Mouse (Mus musculus): ENCODE measurements around the gene Zfp148. TPM values are rescaled to one million over a fixed set of nuclear protein-coding genes. Genes with fewer than 3 reads are reported as not detected.

Zfp148 gene
- polyA plus RNA-seq, 1 experiment from 2014 or later, result 45.4 TPM

DNA sequence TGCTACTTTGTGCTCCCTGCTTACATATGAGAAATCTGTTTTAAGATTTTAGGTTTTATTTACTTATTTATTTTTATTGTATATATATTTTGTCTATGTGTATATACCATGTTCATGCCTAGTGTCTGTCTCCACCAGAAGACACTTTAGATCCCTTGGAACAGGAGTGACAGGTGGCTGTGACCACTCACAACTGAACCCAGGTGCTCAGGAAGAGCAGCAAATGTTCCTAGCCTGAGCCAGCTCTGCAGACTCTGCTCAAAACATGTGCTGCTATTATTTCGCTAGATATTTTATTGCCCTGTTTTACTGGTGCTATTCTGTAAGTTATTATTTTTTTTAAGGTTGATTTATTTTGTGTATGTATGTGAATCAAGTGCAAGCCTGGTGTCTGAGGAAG, 78.5 kb downstream of the Zfp148 start:
- H3K4me2 ChIP-seq (ENCODE audit: low read depth), result no peak overlapping the region
- 91% methylated on average over 1 of the region's 1 CpGs for WGBS

DNA sequence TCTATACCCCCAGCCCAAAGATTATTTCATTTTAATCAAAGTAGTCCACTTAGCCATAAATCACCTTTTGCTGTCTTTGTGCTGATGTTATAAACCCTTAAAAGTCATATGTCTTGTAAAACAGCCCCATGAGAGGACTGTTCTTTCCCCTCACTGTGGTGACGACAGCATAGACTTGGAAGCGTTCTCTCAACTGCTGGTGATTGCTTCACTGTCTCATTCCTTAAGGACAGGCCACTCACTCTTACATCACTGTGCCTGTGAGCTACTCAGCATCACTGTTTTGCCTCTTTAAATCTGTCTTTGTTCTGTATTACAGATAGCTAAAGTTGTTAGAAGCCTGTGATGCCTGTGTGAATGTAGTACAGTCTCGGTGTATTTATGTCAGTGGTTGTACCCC, 80.8 kb downstream of the Zfp148 start:
- ATAC-seq (ENCODE audit: insufficient read depth, low FRiP score, low TSS enrichment), result no peak
- H3K4me2 ChIP-seq (ENCODE audit: low read depth), result no peak overlapping the region
- H3K9me3 ChIP-seq (ENCODE audit: control insufficient read depth, low read length), result no peaks in the 10 kb centered on the region
- 85% methylated on average over 3 of the region's 3 CpGs for WGBS
- peaks cover 2% of the 10 kb centered on the region; the same call in 1 of the 2 replicates for H3K4me1 ChIP-seq (ENCODE audit: control insufficient read depth, insufficient read depth, low read length)
- no peak overlapping the region for H3K27ac ChIP-seq (ENCODE audit: low read depth, low read length)
- H3K36me3 ChIP-seq (ENCODE audit: control insufficient read depth, insufficient read depth, low read length), result peaks cover 2% of the 10 kb centered on the region; the same call in 1 of the 2 replicates
- no peaks in the 10 kb centered on the region for H3K27me3 ChIP-seq (ENCODE audit: control insufficient read depth, insufficient read depth, low read length)
- no peak for DNase-seq (ENCODE audit: low spot score)
- no peak overlapping the region for H3K4me3 ChIP-seq (ENCODE audit: low read depth, low read length)
- H3K9ac ChIP-seq (ENCODE audit: low read length), result no peak overlapping the region

More for the DNA sequence above, 78.5 kb downstream of the Zfp148 start:
- Histone ChIP-seq H3K27me3 (ENCODE audit: control insufficient read depth, insufficient read depth, low read length) (no peaks in the 10 kb centered on the region), H3K27ac (ENCODE audit: low read depth, low read length) (no peak overlapping the region), H3K4me3 (ENCODE audit: low read depth, low read length) (no peak overlapping the region), H3K36me3 (ENCODE audit: control insufficient read depth, insufficient read depth, low read length) (peaks cover 2% of the 10 kb centered on the region; the same call in 1 of the 2 replicates), H3K9me3 (ENCODE audit: control insufficient read depth, low read length) (no peaks in the 10 kb centered on the region), H3K4me1 (ENCODE audit: control insufficient read depth, insufficient read depth, low read length) (no peaks in the 10 kb centered on the region), H3K9ac (ENCODE audit: low read length) (no peak overlapping the region)
- DNase-seq (ENCODE audit: low spot score) (no peak), ATAC-seq (ENCODE audit: insufficient read depth, low FRiP score, low TSS enrichment) (no peak)

DNA sequence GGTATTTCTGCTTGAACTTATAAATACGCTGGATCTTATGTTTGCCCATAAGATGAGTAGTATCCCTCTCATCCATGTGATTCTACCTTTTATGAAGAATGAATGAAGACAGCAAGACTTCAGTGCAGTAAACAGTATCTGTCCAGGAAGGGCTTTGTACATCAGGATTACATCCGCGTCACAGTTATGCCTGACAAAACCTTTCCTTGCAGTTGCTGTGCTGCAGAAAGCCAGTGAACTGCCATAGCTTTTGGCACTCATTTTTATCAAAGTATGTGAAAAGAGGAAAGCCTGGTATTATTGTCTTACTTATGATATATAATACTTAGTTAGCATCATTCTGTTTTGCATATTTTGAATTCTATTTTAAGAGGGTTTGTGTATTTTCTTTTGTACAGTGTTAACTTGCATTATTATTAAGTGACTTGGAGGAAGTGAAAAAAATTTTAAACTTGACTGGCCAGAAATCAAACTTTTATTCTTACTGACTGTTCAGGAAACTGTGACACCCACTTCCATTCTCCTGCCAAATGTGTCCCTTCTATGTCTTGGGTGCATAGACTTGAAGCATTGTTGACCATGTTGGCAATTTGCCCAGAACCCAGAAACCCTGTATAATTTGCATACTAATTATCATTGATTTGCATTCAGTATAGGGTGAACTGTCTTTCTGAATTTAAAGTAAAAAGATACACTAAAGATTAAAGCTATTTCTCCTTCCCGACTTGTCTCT, 84.0 kb downstream of the Zfp148 start:
- Histone ChIP-seq H3K4me2 (ENCODE audit: low read depth) (no peak overlapping the region), H3K36me3 (ENCODE audit: control insufficient read depth, insufficient read depth, low read length) (peaks cover 2% of the 10 kb centered on the region), H3K27me3 (ENCODE audit: control insufficient read depth, insufficient read depth, low read length) (no peaks in the 10 kb centered on the region), H3K27ac (ENCODE audit: low read depth, low read length) (no peak overlapping the region), H3K9me3 (ENCODE audit: control insufficient read depth, low read length) (no peaks in the 10 kb centered on the region), H3K4me3 (ENCODE audit: low read depth, low read length) (no peak overlapping the region), H3K4me1 (ENCODE audit: control insufficient read depth, insufficient read depth, low read length) (peaks cover 2% of the 10 kb centered on the region; the same call in 1 of the 2 replicates), H3K9ac (ENCODE audit: low read length) (no peak overlapping the region)
- ATAC-seq (ENCODE audit: insufficient read depth, low FRiP score, low TSS enrichment) (peak; percentile 50; the same call in 1 of the 2 replicates), DNase-seq (ENCODE audit: low spot score) (no peak)
- 88% methylated on average over 4 of the region's 4 CpGs for WGBS

DNA sequence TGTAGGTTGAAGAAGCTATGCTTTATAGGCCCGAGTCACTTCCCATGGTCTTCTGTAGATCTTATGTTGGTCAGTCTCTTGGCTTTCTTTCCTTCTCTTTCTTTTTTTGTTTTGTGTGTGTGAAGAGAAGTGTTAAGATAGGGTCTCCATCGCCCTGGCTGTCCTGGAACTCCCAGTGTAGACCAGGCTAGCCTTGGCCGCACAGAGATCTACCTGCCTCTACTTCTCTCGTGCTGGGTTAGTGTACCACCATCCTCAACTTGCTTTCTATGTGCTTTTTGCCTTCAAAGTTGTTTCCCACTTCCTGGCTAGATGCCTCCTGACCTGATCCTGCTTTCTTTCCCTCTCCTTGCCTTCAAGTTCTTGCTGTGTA, 84.6 kb downstream of the Zfp148 start:
- H3K4me1 ChIP-seq (ENCODE audit: control insufficient read depth, insufficient read depth, low read length), result peaks cover 2% of the 10 kb centered on the region; the same call in 1 of the 2 replicates
- peaks cover 2% of the 10 kb centered on the region; the same call in 1 of the 2 replicates for H3K36me3 ChIP-seq (ENCODE audit: control insufficient read depth, insufficient read depth, low read length)
- no peaks in the 10 kb centered on the region for H3K27me3 ChIP-seq (ENCODE audit: control insufficient read depth, insufficient read depth, low read length)
- H3K9me3 ChIP-seq (ENCODE audit: control insufficient read depth, low read length), result no peaks in the 10 kb centered on the region
- no peak overlapping the region for H3K27ac ChIP-seq (ENCODE audit: low read depth, low read length)
- DNase-seq (ENCODE audit: low spot score), result no peak
- H3K4me2 ChIP-seq (ENCODE audit: low read depth), result no peak overlapping the region
- WGBS, result 92% methylated on average over 4 of the region's 4 CpGs
- no peak overlapping the region for H3K4me3 ChIP-seq (ENCODE audit: low read depth, low read length)
- ATAC-seq (ENCODE audit: insufficient read depth, low FRiP score, low TSS enrichment), result no peak
- H3K9ac ChIP-seq (ENCODE audit: low read length), result no peak overlapping the region

DNA sequence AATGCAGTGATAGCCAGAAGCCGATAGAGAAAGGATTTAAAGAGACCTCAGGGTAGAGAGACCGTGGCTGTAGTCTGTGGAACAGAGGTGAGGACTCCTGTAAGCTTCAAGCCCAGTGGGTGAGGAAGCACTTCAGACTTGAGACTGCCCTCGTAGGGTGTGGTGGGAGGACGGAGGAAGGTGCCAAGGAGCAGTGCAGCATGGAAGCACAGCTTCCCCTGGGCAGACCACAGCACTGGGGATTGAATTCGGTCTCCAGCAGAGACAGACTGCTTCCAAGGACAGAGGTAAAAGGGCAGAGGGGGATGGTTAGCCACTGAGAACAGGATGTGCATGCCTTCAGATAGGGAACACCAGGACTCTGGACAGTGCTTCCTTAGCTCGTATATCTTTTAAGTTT, 86.8 kb downstream of the Zfp148 start:
- no peak overlapping the region for H3K4me2 ChIP-seq (ENCODE audit: low read depth)
- H3K4me1 ChIP-seq (ENCODE audit: control insufficient read depth, insufficient read depth, low read length), result peaks cover 2% of the 10 kb centered on the region; the same call in 1 of the 2 replicates
- H3K27me3 ChIP-seq (ENCODE audit: control insufficient read depth, insufficient read depth, low read length), result no peaks in the 10 kb centered on the region
- H3K36me3 ChIP-seq (ENCODE audit: control insufficient read depth, insufficient read depth, low read length), result peaks cover 2% of the 10 kb centered on the region; the same call in 1 of the 2 replicates
- no peak overlapping the region for H3K27ac ChIP-seq (ENCODE audit: low read depth, low read length)
- ATAC-seq (ENCODE audit: insufficient read depth, low FRiP score, low TSS enrichment) (no peak), DNase-seq (ENCODE audit: low spot score) (no peak)
- H3K9ac ChIP-seq (ENCODE audit: low read length), result no peak overlapping the region
- 77% methylated on average over 6 of the region's 6 CpGs for WGBS
- no peaks in the 10 kb centered on the region for H3K9me3 ChIP-seq (ENCODE audit: control insufficient read depth, low read length)
- H3K4me3 ChIP-seq (ENCODE audit: low read depth, low read length), result no peak overlapping the region

DNA sequence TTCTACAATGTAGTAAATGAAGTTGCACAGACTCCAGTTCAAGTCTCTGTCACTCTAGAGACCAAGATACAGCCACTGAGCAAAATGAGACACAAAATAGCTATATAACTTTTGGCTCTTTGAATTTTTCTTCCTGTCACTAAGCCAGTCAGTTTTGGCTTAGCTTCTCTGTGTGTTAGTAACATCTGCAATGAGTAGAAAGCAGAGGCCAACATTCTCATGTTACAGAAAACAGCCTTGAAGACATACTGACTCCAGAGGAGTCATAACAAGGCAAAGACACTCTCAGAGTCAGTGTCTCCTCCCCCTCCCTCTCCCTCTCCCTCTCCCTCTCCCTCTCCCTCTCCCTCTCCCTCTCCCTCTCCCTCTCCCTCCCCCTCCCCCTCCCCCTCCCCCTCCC, 89.3 kb downstream of the Zfp148 start:
- Histone ChIP-seq H3K4me2 (ENCODE audit: low read depth) (no peak overlapping the region), H3K36me3 (ENCODE audit: control insufficient read depth, insufficient read depth, low read length) (peaks cover 2% of the 10 kb centered on the region; the same call in 1 of the 2 replicates), H3K9me3 (ENCODE audit: control insufficient read depth, low read length) (no peaks in the 10 kb centered on the region), H3K27ac (ENCODE audit: low read depth, low read length) (no peak overlapping the region), H3K9ac (ENCODE audit: low read length) (no peak overlapping the region), H3K4me3 (ENCODE audit: low read depth, low read length) (no peak overlapping the region), H3K4me1 (ENCODE audit: control insufficient read depth, insufficient read depth, low read length) (no peaks in the 10 kb centered on the region), H3K27me3 (ENCODE audit: control insufficient read depth, insufficient read depth, low read length) (no peaks in the 10 kb centered on the region)
- ATAC-seq (ENCODE audit: insufficient read depth, low FRiP score, low TSS enrichment), result no peak
- DNase-seq (ENCODE audit: low spot score), result no peak

DNA sequence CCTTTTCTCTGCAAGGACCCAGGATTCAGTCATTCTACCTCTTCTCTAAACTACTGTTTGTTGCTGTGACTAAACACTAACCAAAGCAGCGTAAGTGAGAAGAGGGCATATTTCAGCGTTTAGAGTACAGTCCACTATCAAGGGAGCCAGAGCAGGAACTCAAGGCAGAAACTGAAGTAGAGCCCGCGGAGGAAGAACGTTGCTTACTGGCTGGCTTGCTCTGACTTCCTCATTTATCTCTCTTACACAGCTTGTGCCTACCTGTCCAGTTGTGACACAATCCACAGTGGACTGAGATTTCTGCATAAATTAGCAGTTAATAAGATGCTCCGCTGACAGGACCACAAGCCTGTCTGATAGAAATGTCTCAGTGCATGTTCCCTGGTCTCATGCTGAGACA, 93.7 kb downstream of the Zfp148 start:
- no peak overlapping the region for H3K4me3 ChIP-seq (ENCODE audit: low read depth, low read length)
- peaks cover 5% of the 10 kb centered on the region for H3K36me3 ChIP-seq (ENCODE audit: control insufficient read depth, insufficient read depth, low read length)
- no peak overlapping the region for H3K9ac ChIP-seq (ENCODE audit: low read length)
- no peak overlapping the region for H3K27ac ChIP-seq (ENCODE audit: low read depth, low read length)
- no peak for ATAC-seq (ENCODE audit: insufficient read depth, low FRiP score, low TSS enrichment)
- no peaks in the 10 kb centered on the region for H3K9me3 ChIP-seq (ENCODE audit: control insufficient read depth, low read length)
- no peaks in the 10 kb centered on the region for H3K27me3 ChIP-seq (ENCODE audit: control insufficient read depth, insufficient read depth, low read length)
- H3K4me2 ChIP-seq (ENCODE audit: low read depth), result no peak overlapping the region
- H3K4me1 ChIP-seq (ENCODE audit: control insufficient read depth, insufficient read depth, low read length), result no peaks in the 10 kb centered on the region
- 97% methylated on average over 6 of the region's 6 CpGs for WGBS
- no peak for DNase-seq (ENCODE audit: low spot score)

DNA sequence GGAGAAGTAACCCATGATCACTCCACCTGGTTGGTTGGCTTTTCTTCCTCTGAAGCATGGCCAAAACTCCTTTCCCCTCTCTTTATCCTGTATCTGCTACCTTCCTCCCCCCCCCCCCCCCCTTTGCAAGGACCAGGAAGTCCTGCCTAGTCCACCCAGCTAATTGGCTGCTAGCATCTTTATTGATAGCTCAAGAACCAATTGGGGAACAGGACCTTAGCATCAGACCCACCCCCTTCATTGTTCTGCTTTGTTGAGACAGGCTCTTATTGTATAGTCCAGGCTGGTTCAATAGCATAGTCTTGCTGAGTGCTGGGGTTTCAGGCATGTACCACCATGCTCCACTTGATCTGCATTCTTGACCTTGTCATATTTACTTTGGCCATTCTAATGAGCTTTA, 99.3 kb downstream of the Zfp148 start:
- H3K4me2 ChIP-seq (ENCODE audit: low read depth), result no peak overlapping the region

DNA sequence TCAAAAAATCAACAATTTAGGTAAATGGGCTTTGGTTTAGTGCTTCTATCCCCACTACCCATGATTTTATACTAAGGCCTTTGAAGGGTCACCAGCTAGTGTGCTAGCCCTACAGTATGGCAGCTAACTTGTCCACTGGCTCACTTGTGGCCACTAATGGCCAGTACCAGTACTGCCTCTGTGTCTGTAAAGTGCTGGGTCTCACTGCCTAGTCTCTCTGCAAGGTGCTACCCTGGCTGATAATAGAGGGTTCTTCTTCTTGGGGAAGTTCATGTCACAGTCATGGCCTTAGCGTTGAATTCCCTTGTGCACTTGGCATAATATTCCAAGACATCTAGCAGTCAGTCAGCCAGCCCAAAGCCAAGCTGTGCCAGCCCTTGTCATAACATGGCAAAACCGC, 100.5 kb downstream of the Zfp148 start:
- H3K36me3 ChIP-seq (ENCODE audit: control insufficient read depth, insufficient read depth, low read length), result peaks cover 3% of the 10 kb centered on the region; the same call in 1 of the 2 replicates
- WGBS, result 95% methylated on average over 2 of the region's 2 CpGs
- DNase-seq (ENCODE audit: low spot score) (peak; percentile 23), ATAC-seq (ENCODE audit: insufficient read depth, low FRiP score, low TSS enrichment) (no peak)
- H3K4me1 ChIP-seq (ENCODE audit: control insufficient read depth, insufficient read depth, low read length), result no peaks in the 10 kb centered on the region
- no peaks in the 10 kb centered on the region for H3K9me3 ChIP-seq (ENCODE audit: control insufficient read depth, low read length)
- H3K9ac ChIP-seq (ENCODE audit: low read length), result no peak overlapping the region
- no peak overlapping the region for H3K27ac ChIP-seq (ENCODE audit: low read depth, low read length)
- no peaks in the 10 kb centered on the region for H3K27me3 ChIP-seq (ENCODE audit: control insufficient read depth, insufficient read depth, low read length)
- H3K4me3 ChIP-seq (ENCODE audit: low read depth, low read length), result no peak overlapping the region
- no peak overlapping the region for H3K4me2 ChIP-seq (ENCODE audit: low read depth)

More for the DNA sequence above, 99.3 kb downstream of the Zfp148 start:
- no peak for DNase-seq (ENCODE audit: low spot score)
- H3K27ac ChIP-seq (ENCODE audit: low read depth, low read length), result no peak overlapping the region
- no peak overlapping the region for H3K9ac ChIP-seq (ENCODE audit: low read length)
- peaks cover 7% of the 10 kb centered on the region for H3K36me3 ChIP-seq (ENCODE audit: control insufficient read depth, insufficient read depth, low read length)
- ATAC-seq (ENCODE audit: insufficient read depth, low FRiP score, low TSS enrichment), result no peak
- no peaks in the 10 kb centered on the region for H3K4me1 ChIP-seq (ENCODE audit: control insufficient read depth, insufficient read depth, low read length)
- no peak overlapping the region for H3K4me3 ChIP-seq (ENCODE audit: low read depth, low read length)
- H3K27me3 ChIP-seq (ENCODE audit: control insufficient read depth, insufficient read depth, low read length), result no peaks in the 10 kb centered on the region
- no peaks in the 10 kb centered on the region for H3K9me3 ChIP-seq (ENCODE audit: control insufficient read depth, low read length)
